Mouse (Mus musculus): ENCODE measurements at regions not wholly inside any gene's neighbourhood (a gene's known extent, or its start where the extent isn't known, plus 50 kb on each side); places are given as distances from the start of the nearest gene placed in this dataset.

DNA sequence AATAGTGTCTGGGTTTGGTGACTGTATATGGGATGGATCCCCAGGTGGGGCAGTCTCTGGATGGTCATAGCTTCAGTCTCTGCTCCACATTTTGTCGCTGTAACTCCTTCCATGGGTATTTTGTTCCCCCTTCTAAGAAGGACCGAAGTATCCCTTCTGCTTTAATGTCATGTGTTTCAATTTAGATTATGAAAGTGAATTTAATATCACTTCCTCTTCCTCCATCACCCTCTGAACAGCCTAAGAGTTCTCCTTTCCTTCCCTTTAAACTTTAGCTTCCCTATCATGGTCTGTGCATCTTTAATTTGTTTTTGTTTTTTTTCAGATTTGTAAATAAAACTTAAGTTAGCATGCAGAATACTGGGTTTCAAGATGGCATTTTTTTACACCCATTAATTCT is 211.0 kb upstream of the Phyhipl start:
- Histone ChIP-seq H3K9me3 (ENCODE audit: low read length) (no peaks in the 10 kb centered on the region), H3K4me2 (ENCODE audit: low read depth, low read length) (no peak overlapping the region), H3K36me3 (replicated peaks; ENCODE audit: insufficient read depth, low read length) (no peaks in the 10 kb centered on the region), H3K27me3 (ENCODE audit: insufficient read depth, low read length) (no peaks in the 10 kb centered on the region), H3K4me1 (ENCODE audit: insufficient read depth) (no peaks in the 10 kb centered on the region), H3K4me3 (ENCODE audit: low read depth, low read length) (no peak overlapping the region), H3K9ac (replicated peaks) (no peak overlapping the region), H3K27ac (ENCODE audit: low read depth) (no peak overlapping the region)
- no peak for DNase-seq
- ATAC-seq: no peak
- 49% methylated on average over 2 of the region's 2 CpGs for WGBS (ENCODE audit: insufficient replicate concordance)
- TF ChIP-seq EP300 (IDR thresholded peaks at IDR 0.05; ENCODE audit: low read depth) (no peak), CTCF (IDR thresholded peaks at IDR 0.05; ENCODE audit: low read depth) (no peak)

DNA sequence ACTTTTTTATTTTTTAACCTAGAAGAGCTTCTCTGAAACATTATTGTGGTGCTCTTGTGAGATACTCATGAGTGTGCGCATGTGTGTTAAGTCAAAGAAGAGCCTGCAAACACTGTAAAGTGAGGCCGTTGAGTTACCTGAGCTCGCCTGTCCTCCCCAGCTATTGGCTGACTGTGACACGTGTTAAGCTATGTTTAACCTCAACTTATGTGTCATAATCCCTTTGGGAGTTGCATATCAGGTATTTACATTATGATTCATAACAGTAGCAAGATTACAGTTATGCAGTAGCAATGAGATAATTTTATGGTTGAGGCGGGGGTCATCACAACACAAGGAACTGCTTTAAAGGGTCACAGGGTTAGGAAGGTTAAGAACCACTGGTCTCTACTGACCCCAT is 208.9 kb upstream of the Phyhipl start:
- Histone ChIP-seq H3K27me3 (ENCODE audit: insufficient read depth, low read length) (no peaks in the 10 kb centered on the region), H3K4me3 (ENCODE audit: low read depth, low read length) (no peak overlapping the region), H3K4me1 (ENCODE audit: insufficient read depth) (no peaks in the 10 kb centered on the region), H3K9ac (replicated peaks) (no peak overlapping the region), H3K27ac (ENCODE audit: low read depth) (no peak overlapping the region), H3K4me2 (ENCODE audit: low read depth, low read length) (no peak overlapping the region), H3K36me3 (replicated peaks; ENCODE audit: insufficient read depth, low read length) (no peaks in the 10 kb centered on the region), H3K9me3 (ENCODE audit: low read length) (no peaks in the 10 kb centered on the region)
- 82% methylated on average over 5 of the region's 5 CpGs for whole genome bisulfite sequencing (ENCODE audit: insufficient replicate concordance)
- TF ChIP-seq EP300 (IDR thresholded peaks at IDR 0.05; ENCODE audit: low read depth) (no peak), CTCF (IDR thresholded peaks at IDR 0.05; ENCODE audit: low read depth) (no peak)
- ATAC-seq: no peak
- DNase-seq: no peak

GRCm38 (mm10) chr10:70862022-70862335 is 206.2 kb upstream of the Phyhipl start:
- Histone ChIP-seq H3K9me3 (ENCODE audit: low read length) (no peaks in the 10 kb centered on the region), H3K4me3 (ENCODE audit: low read depth, low read length) (no peak overlapping the region), H3K36me3 (replicated peaks; ENCODE audit: insufficient read depth, low read length) (no peaks in the 10 kb centered on the region), H3K9ac (replicated peaks) (no peak overlapping the region), H3K4me2 (ENCODE audit: low read depth, low read length) (no peak overlapping the region), H3K4me1 (ENCODE audit: insufficient read depth) (no peaks in the 10 kb centered on the region), H3K27me3 (ENCODE audit: insufficient read depth, low read length) (no peaks in the 10 kb centered on the region), H3K27ac (ENCODE audit: low read depth) (no peak overlapping the region)
- no peak for DNase-seq
- TF ChIP-seq CTCF (IDR thresholded peaks at IDR 0.05; ENCODE audit: low read depth) (no peak), EP300 (IDR thresholded peaks at IDR 0.05; ENCODE audit: low read depth) (no peak)
- no peak for ATAC-seq
- WGBS (ENCODE audit: insufficient replicate concordance): 53% methylated on average over 3 of the region's 4 CpGs

GRCm38 (mm10) chr10:70861131-70862021 is 205.6 kb upstream of the Phyhipl start:
- H3K9me3 ChIP-seq (ENCODE audit: low read length): no peaks in the 10 kb centered on the region
- no peak overlapping the region for H3K4me3 ChIP-seq (ENCODE audit: low read depth, low read length)
- ATAC-seq (no peak), DNase-seq (no peak)
- H3K9ac ChIP-seq (replicated peaks): no peak overlapping the region
- H3K27ac ChIP-seq (ENCODE audit: low read depth): no peak overlapping the region
- H3K27me3 ChIP-seq (ENCODE audit: insufficient read depth, low read length): no peaks in the 10 kb centered on the region
- TF ChIP-seq CTCF (IDR thresholded peaks at IDR 0.05; ENCODE audit: low read depth) (no peak), EP300 (IDR thresholded peaks at IDR 0.05; ENCODE audit: low read depth) (no peak)
- no peak overlapping the region for H3K4me2 ChIP-seq (ENCODE audit: low read depth, low read length)
- no peaks in the 10 kb centered on the region for H3K4me1 ChIP-seq (ENCODE audit: insufficient read depth)
- no peaks in the 10 kb centered on the region for H3K36me3 ChIP-seq (replicated peaks; ENCODE audit: insufficient read depth, low read length)
- 47% methylated on average over 10 of the region's 10 CpGs for WGBS (ENCODE audit: insufficient replicate concordance)

DNA sequence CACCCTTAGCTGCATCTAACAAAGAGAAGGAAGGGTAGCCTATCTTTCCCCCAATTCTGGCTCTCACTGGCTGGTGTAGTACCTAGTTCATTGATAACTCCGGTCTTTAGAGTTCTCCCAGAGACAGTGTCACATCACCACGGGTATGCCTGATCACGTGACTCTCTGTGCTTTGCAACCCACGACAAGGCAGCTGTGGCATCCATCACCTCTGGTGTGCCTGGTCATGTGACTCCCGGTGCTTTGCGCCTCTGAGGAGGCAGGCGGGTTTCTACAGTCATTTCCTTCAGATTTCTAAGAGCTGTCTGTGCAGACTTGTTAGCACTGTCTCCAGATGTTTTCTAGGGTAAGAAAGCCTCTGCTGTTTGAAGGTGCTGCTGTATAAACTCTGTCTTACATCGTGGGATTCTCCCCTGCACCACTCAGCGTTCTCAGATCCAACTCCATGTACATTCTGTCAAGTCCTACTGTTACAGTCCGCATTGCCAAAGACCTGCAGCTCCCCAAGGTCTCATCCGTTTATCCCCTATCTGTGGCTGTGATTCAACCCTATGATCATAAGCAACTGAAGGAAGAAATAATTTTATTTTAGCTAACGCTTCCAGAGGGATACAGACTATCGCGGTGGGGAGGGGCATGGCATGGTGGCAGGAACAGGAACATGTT is 201.5 kb upstream of the Phyhipl start:
- 70% methylated on average over 14 of the region's 14 CpGs for WGBS (ENCODE audit: insufficient replicate concordance)
- no peak for ATAC-seq
- Histone ChIP-seq H3K4me2 (ENCODE audit: low read depth, low read length) (no peak overlapping the region), H3K27ac (ENCODE audit: low read depth) (no peak overlapping the region), H3K4me3 (ENCODE audit: low read depth, low read length) (no peak overlapping the region), H3K9me3 (ENCODE audit: low read length) (no peaks in the 10 kb centered on the region), H3K36me3 (replicated peaks; ENCODE audit: insufficient read depth, low read length) (no peaks in the 10 kb centered on the region), H3K4me1 (ENCODE audit: insufficient read depth) (no peaks in the 10 kb centered on the region), H3K27me3 (ENCODE audit: insufficient read depth, low read length) (no peaks in the 10 kb centered on the region), H3K9ac (replicated peaks) (no peak overlapping the region)
- TF ChIP-seq CTCF (IDR thresholded peaks at IDR 0.05; ENCODE audit: low read depth) (no peak), EP300 (IDR thresholded peaks at IDR 0.05; ENCODE audit: low read depth) (no peak)
- no peak for DNase-seq

DNA sequence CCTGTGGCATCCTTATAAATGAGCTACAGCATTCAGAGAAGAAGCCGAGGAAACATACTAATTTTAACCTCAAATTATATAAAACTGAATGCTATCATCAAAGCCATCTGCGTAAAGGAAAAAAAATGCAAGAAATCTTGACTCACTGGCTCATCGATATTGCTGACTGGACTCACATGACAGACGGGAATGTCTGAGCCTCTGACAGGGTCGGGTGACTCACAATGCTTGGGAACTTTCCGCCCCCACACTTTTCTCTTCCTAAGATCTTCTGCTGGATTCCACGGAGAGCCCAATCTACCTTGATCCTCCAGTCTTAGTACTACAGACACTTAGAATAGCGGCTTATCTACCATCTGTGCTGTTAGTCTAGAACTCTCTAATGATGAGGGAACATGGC is 200.2 kb upstream of the Phyhipl start:
- no peaks in the 10 kb centered on the region for H3K27me3 ChIP-seq (ENCODE audit: insufficient read depth, low read length)
- no peak overlapping the region for H3K9ac ChIP-seq (replicated peaks)
- no peak overlapping the region for H3K27ac ChIP-seq (ENCODE audit: low read depth)
- no peak overlapping the region for H3K4me2 ChIP-seq (ENCODE audit: low read depth, low read length)
- TF ChIP-seq EP300 (IDR thresholded peaks at IDR 0.05; ENCODE audit: low read depth) (no peak), CTCF (IDR thresholded peaks at IDR 0.05; ENCODE audit: low read depth) (no peak)
- no peaks in the 10 kb centered on the region for H3K4me1 ChIP-seq (ENCODE audit: insufficient read depth)
- no peaks in the 10 kb centered on the region for H3K9me3 ChIP-seq (ENCODE audit: low read length)
- no peaks in the 10 kb centered on the region for H3K36me3 ChIP-seq (replicated peaks; ENCODE audit: insufficient read depth, low read length)
- no peak for DNase-seq
- H3K4me3 ChIP-seq (ENCODE audit: low read depth, low read length): no peak overlapping the region
- 74% methylated on average over 8 of the region's 8 CpGs for WGBS (ENCODE audit: insufficient replicate concordance)
- no peak for ATAC-seq
